Mouse (Mus musculus) gastrocnemius, postnatal 36 days (tissue): Measurements from ENCODE around the gene Fam122a. TPM values are rescaled to one million over a fixed set of nuclear protein-coding genes. Genes with fewer than 3 reads are reported as not detected.

Experiments used
- DNase-seq, 2 experiments: peaks; one replicate each; pipeline ENCODE4 v3.0.0; 2022
- intact Hi-C: fragments of 180-260 bp; cut with DNase I; formaldehyde crosslinking; loops from one replicate; pipeline ENCODE4 v1.15.1; 2025
- total RNA-seq, 2 experiments: library from RNA; stranded (reverse); gene quantifications; 2 replicates each; pipeline ENCODE4 v1.2.3; 2021

The Fam122a gene
- total RNA-seq, 2 experiments from 2014 or later: 17.5 to 19.4 TPM

DNA sequence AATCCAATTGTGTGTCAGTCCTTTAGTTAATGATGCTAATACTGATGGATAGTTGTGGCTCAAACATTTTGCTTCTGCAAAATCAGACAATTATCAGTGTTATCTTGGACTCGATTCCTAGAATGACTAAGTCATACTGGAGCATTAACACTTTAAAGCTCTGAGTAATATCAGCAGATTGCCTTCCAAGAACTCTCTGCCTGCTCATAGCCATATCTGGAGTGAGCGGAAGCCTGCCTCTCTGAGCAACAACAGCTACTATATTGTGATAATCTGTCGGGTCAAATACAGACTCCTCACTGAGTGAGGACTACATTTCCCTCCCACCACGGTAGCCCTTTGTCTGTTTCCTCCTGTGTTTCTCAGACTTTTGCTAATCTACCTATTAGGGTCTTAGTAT, 37.4 kb downstream of the Fam122a start:
- intact Hi-C loops: no loop called here

DNA sequence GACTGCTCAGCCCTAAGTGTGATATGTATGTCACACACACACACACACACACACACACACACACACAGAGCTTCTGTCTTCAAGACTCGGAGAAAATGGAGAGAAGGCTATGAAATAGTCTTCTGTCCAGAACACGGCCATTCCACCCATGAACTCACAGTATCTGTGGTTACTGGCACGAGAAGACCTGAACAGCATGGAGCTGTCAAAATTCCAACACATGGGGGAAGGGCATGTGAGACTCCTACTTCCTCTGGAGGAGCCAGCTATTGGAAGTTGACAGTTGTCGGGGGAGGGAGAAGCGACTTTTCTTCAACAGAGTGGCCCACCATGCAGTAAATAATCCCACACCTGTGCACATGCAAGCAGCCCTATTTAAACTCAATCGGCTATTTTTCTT, 42.9 kb downstream of the Fam122a start:
- intact Hi-C loops: no loop called here
- DNase-seq: no peak

More for the DNA sequence above, 37.4 kb downstream of the Fam122a start:
- no peak for DNase-seq

DNA sequence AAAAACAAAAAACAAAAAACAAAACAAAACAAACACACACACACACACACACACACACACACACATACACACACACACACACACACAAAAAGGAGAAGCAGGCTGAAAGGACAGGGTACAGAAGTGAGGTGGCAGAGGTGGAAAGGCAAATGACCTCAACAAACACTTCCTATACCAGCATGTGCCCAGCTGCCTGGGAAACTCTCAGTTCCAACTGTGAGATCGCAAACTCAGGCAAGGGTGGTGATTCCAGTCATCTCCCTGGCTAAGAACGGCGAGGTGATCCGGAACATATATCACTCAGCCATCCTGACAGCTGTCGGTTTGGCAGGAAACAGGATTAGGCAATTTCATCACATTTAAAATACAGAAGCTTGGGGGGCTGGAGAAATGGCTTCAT, 44.7 kb downstream of the Fam122a start:
- intact Hi-C loops: no loop called here
- no peak for DNase-seq

GRCm38 (mm10) chr19:24431381-24431780, 45.8 kb downstream of the Fam122a start:
- no peak for DNase-seq
- intact Hi-C loops: no loop called here

GRCm38 (mm10) chr19:24428011-24428410, 49.1 kb downstream of the Fam122a start:
- DNase-seq: no peak
- intact Hi-C loops: no loop called here

- DNase-seq: no peak
- intact Hi-C loops: no loop called here
Measured at GRCm38 (mm10) chr19:24427258-24427657, 49.9 kb downstream of the Fam122a start.

GRCm38 (mm10) chr19:24426759-24427181, 50.4 kb downstream of the Fam122a start:
- no peak for DNase-seq
- intact Hi-C loops: no loop called here

Other genes with a start within 250 kb of the Fam122a start
- 10 to 100 TPM; 19.9 to 20.0 TPM for gene Fxn, start 196.8 kb downstream of the Fam122a start, total RNA-seq
- gene Pip5k1b, start 78.5 kb upstream of the Fam122a start, total RNA-seq: under 1 TPM; 0.44 to 0.46 TPM
- gene Tmem252, start 196.7 kb upstream of the Fam122a start, total RNA-seq: under 1 TPM; 0.12 to 0.13 TPM